Comparison of ENCODE assay signal across 7 mouse cellular contexts in the genomic region with DNA sequence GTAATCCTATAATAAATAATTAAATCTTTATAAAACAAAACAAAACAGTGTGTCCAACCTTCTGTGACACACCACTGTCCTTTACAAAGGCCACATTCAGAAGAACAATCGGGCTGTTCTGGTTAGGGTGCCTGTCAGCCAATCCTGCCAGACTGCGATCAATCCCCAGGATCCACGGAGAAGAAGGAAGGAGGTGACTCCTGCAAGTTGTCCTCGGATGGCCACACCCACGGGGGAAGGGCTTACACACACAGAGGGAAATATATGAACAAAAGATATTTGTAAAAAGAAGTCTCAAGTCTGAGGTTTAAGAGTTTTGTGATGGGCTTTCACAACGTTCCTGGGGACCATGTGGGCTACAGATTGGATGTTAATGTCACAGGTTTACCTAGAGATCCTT. TPM values are rescaled to one million over a fixed set of nuclear protein-coding genes. Genes with fewer than 3 reads are reported as not detected.
A peak's percentile ranks its signal among the peaks of the same experiment; 100 is the strongest.
DNase-seq lines count a peak whose midpoint lies in the region; ATAC-seq lines count a peak whose summit lies in the region.

A gene (plus strand): TSS at position 253 of the 400 bp plus-strand sequence.

- peak within 1 kb of the TSS; percentile 77 for H3K9ac ChIP-seq in lung, embryonic 16.5 days (ENCODE audit: low read length)
- H3K9ac ChIP-seq in embryonic facial prominence, embryonic 13.5 days: peak within 1 kb of the TSS; percentile 75
- peak within 1 kb of the TSS; percentile 76 for H3K9ac ChIP-seq in intestine, embryonic 16.5 days (ENCODE audit: low read depth, low read length)
- peak within 1 kb of the TSS; percentile 85 for H3K9ac ChIP-seq in midbrain, embryonic 11.5 days (ENCODE audit: low read length)

- WGBS in lung, embryonic 16.5 days: 61% methylated on average over 6 of the region's 6 CpGs
- 54% methylated on average over 6 of the region's 6 CpGs for WGBS in embryonic facial prominence, embryonic 13.5 days
- 62% methylated on average over 6 of the region's 6 CpGs for WGBS in intestine, embryonic 16.5 days
- WGBS in midbrain, embryonic 11.5 days: 67% methylated on average over 6 of the region's 6 CpGs

- H3K4me2 ChIP-seq in lung, embryonic 16.5 days (ENCODE audit: low read depth, low read length): peak within 1 kb of the TSS; percentile 95
- H3K4me2 ChIP-seq in embryonic facial prominence, embryonic 13.5 days: peak within 1 kb of the TSS; percentile 87
- H3K4me2 ChIP-seq in intestine, embryonic 16.5 days (ENCODE audit: low read depth, low read length): peak within 1 kb of the TSS; percentile 97
- H3K4me2 ChIP-seq in midbrain, embryonic 11.5 days: peak within 1 kb of the TSS; percentile 94

- no peaks in the 10 kb centered on the region for H3K36me3 ChIP-seq in lung, embryonic 16.5 days (ENCODE audit: control insufficient read depth, insufficient read depth, low read length)
- H3K36me3 ChIP-seq in embryonic facial prominence, embryonic 13.5 days: no peaks in the 10 kb centered on the region
- no peaks in the 10 kb centered on the region for H3K36me3 ChIP-seq in intestine, embryonic 16.5 days (ENCODE audit: control insufficient read depth, insufficient read depth, low read length)
- no peaks in the 10 kb centered on the region for H3K36me3 ChIP-seq in midbrain, embryonic 11.5 days (ENCODE audit: control insufficient read depth, insufficient read depth, low read length)

- DNase-seq in lung, postnatal 25 days (ENCODE audit: low spot score): no peak
- DNase-seq in midbrain, embryonic 11.5 days (ENCODE audit: low spot score, missing footprints): no peak
- DNase-seq in cerebellum, adult 11 months: no peak

- ATAC-seq in lung, embryonic 16.5 days (ENCODE audit: low read depth): no peak
- ATAC-seq in embryonic facial prominence, embryonic 13.5 days (ENCODE audit: insufficient number of reproducible peaks, insufficient read depth, low FRiP score, low TSS enrichment, low read depth): no peak
- ATAC-seq in intestine, embryonic 16.5 days: no peak
- no peak for ATAC-seq in midbrain, embryonic 11.5 days (ENCODE audit: low FRiP score)
- ATAC-seq in frontal cortex, adult (ENCODE audit: low TSS enrichment): no peak

- peak within 1 kb of the TSS; percentile 83 for H3K4me3 ChIP-seq in lung, embryonic 16.5 days (ENCODE audit: low read length)
- H3K4me3 ChIP-seq in embryonic facial prominence, embryonic 13.5 days: peak within 1 kb of the TSS; percentile 62
- peak within 1 kb of the TSS; percentile 87 for H3K4me3 ChIP-seq in intestine, embryonic 16.5 days (ENCODE audit: low read length)
- peak within 1 kb of the TSS; percentile 78 for H3K4me3 ChIP-seq in midbrain, embryonic 11.5 days (ENCODE audit: low read depth, low read length)

- H3K9me3 ChIP-seq in lung, embryonic 16.5 days (ENCODE audit: control insufficient read depth, low read length): no peaks in the 10 kb centered on the region
- H3K9me3 ChIP-seq in embryonic facial prominence, embryonic 13.5 days: no peaks in the 10 kb centered on the region
- H3K9me3 ChIP-seq in intestine, embryonic 16.5 days (ENCODE audit: control insufficient read depth, low read length): no peaks in the 10 kb centered on the region
- H3K9me3 ChIP-seq in midbrain, embryonic 11.5 days (ENCODE audit: control insufficient read depth, low read length): no peaks in the 10 kb centered on the region

- H3K27ac ChIP-seq in lung, embryonic 16.5 days (ENCODE audit: low read length): no peak within 1 kb of the TSS
- H3K27ac ChIP-seq in embryonic facial prominence, embryonic 13.5 days: no peak within 1 kb of the TSS
- 0 out of 2 replicates have a peak within 1 kb of the TSS, but pooled peaks have one; percentile 28 for H3K27ac ChIP-seq in intestine, embryonic 16.5 days (ENCODE audit: low read length)
- H3K27ac ChIP-seq in midbrain, embryonic 11.5 days (ENCODE audit: low read depth, low read length): no peak within 1 kb of the TSS

- H3K4me1 ChIP-seq in lung, embryonic 16.5 days (replicated peaks; ENCODE audit: control insufficient read depth, insufficient read depth, low read length): peaks cover 3% of the 10 kb centered on the region
- peaks cover 8% of the 10 kb centered on the region for H3K4me1 ChIP-seq in embryonic facial prominence, embryonic 13.5 days
- peaks cover 5% of the 10 kb centered on the region; the same call in 1 of the 2 replicates for H3K4me1 ChIP-seq in intestine, embryonic 16.5 days (ENCODE audit: control insufficient read depth, insufficient read depth, low read length)
- peaks cover 5% of the 10 kb centered on the region for H3K4me1 ChIP-seq in midbrain, embryonic 11.5 days (ENCODE audit: control insufficient read depth, insufficient read depth, low read length)

- H3K27me3 ChIP-seq in lung, embryonic 16.5 days (ENCODE audit: control insufficient read depth, insufficient read depth, low read depth, low read length): no peaks in the 10 kb centered on the region
- H3K27me3 ChIP-seq in embryonic facial prominence, embryonic 13.5 days: no peaks in the 10 kb centered on the region
- no peaks in the 10 kb centered on the region for H3K27me3 ChIP-seq in intestine, embryonic 16.5 days (replicated peaks; ENCODE audit: control insufficient read depth, insufficient read depth, low read length)
- no peaks in the 10 kb centered on the region for H3K27me3 ChIP-seq in midbrain, embryonic 11.5 days (ENCODE audit: control insufficient read depth, insufficient read depth, low read length)

RNA-seq across cellular contexts. Expression of the gene that starts here (rescaled TPM):
- 5.9 and 7.5 TPM in 2 replicates for polyA plus RNA-seq in lung, embryonic 16.5 days (2015; fragmentation: Nextera tagmentation; extraction: Ambion mirVana)
- polyA plus RNA-seq in embryonic facial prominence, embryonic 13.5 days (2015; fragmentation: Nextera tagmentation; extraction: Ambion mirVana): 15.5 and 17.1 TPM in 2 replicates
- polyA plus RNA-seq in intestine, embryonic 16.5 days (2015; fragmentation: Nextera tagmentation; extraction: Ambion mirVana): 3.7 and 5.4 TPM in 2 replicates
- 11.8 and 12.5 TPM in 2 replicates for polyA plus RNA-seq in midbrain, embryonic 11.5 days (2014; fragmentation: Nextera tagmentation; extraction: Ambion mirVana)
